Mouse (Mus musculus): ENCODE data around the gene Dynll1.
A peak's percentile ranks its signal among the peaks of the same experiment; 100 is the strongest.

DNA sequence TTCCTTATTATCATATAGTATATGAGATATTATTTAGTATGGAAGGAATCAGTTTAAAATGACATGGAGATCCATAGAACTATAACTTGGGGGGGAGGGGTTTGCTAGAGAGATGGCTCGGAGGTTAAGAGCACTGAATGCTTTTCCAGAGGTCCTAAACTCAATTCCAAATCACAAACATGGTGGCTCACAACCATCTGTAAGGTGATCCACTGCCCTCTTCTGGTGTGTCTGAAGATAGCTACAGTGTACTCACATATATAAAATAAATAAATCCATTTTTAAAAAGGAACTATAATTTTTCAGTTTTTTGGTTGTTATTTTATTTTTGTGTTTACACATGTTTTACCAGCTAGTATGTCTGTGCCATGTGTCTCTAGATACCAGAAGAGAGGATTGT lies 26.4 kb downstream of the Dynll1 start:
- TF ChIP-seq EP300 (IDR thresholded peaks at IDR 0.05; ENCODE audit: low read depth): no peak
- TF ChIP-seq CTCF (IDR thresholded peaks at IDR 0.05; ENCODE audit: low read depth): peak; percentile 31; the same call in 1 of the 2 replicates

Measured in liver, embryonic 14.5 days (tissue).